Mouse (Mus musculus) layer of hippocampus, adult 2 months (tissue): ENCODE results near the gene Tnrc6a. TPM values are rescaled to one million over a fixed set of nuclear protein-coding genes. Genes with fewer than 3 reads are reported as not detected.

Source experiments
- DNase-seq, 2 experiments: peaks; one replicate each; pipeline ENCODE4 v3.0.0; 2022; ENCODE audit warnings: low spot score in 2 of 2
- H3K27ac ChIP-seq: fragments of 200-600 bp; 2 replicates; pipeline ENCODE4 v1.8.1; 2022
- H3K4me3 ChIP-seq: fragments of 200-600 bp; 2 replicates; pipeline ENCODE4 v1.8.1; 2022; ENCODE audit warnings: mild to moderate bottlenecking
- CTCF ChIP-seq: fragments of 200-600 bp; conservative IDR thresholded peaks from 2 replicates; pipeline ENCODE4 v1.8.1; 2022; ENCODE audit warnings: antibody characterized with exemption, mild to moderate bottlenecking, moderate library complexity
- total RNA-seq, 2 experiments: library from RNA; stranded (reverse); gene quantifications; 2 replicates each; pipeline ENCODE4 v1.2.3; 2021

Tnrc6a gene
- total RNA-seq, 2 experiments from 2014 or later, result 49.5 to 53.9 TPM

DNA sequence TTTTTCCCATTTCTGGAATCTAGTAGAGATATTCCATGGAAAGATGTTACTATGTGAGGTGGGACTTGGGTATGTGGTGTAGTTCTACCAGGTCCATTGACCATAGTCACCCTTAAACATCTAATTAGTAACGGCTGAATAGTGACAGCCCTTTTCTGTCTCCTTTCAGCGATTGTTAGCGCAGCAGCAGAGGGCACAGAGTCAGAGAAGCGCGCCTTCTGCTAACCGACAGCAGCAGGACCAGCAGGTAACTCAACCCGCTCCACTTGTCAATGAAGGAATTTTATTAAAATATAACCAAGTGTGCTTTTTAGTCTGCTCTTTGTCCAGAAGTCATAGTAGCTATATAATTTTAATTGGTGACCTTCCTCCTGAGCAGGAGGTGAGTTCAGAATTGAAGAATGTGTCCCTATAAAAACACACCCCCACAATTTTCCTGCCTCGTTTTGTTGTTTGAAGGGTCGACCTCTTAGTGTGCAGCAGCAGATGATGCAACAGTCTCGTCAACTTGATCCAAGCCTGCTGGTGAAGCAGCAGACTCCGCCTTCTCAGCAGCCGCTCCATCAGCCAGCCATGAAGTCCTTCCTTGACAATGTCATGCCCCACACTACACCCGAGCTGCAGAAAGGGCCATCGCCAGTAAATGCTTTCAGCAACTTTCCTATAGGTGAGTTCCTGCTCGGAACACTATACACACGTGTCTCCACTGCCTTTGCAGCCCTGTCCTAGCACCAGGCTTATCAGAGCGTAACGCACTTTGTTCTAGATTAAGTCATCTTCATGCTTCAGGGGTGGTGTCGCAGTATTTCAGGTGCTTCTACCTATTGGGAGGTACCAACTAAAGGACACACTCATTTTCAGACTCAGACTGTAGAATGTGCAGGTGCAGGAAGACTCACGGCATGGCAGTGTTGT lies 58.4 kb downstream of the Tnrc6a start:
- no peak for TF ChIP-seq CTCF
- Histone ChIP-seq H3K27ac (no peak overlapping the region), H3K4me3 (no peak overlapping the region)
- DNase-seq, result no peak

DNA sequence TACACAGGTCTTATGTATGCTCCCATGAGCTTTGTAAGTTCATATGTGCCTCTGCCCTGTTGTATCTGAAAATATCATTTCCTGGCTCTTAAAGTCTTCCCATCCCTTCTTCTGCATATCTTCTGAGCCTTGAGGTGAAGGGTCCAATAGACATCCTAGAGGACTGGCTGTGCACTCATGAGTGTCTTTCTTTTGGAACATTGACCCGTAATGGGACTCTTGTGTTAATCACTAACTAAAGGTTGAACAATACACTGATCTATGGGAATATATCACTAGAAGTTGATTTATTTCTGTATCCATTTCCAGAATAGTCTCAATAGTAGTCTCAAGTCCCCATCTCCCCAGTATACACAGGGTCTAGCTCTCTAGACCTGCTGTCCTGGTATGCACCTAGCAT lies 61.2 kb downstream of the Tnrc6a start:
- H3K4me3 ChIP-seq, result no peak overlapping the region
- H3K27ac ChIP-seq, result no peak overlapping the region
- no peak for DNase-seq
- no peak for TF ChIP-seq CTCF

DNA sequence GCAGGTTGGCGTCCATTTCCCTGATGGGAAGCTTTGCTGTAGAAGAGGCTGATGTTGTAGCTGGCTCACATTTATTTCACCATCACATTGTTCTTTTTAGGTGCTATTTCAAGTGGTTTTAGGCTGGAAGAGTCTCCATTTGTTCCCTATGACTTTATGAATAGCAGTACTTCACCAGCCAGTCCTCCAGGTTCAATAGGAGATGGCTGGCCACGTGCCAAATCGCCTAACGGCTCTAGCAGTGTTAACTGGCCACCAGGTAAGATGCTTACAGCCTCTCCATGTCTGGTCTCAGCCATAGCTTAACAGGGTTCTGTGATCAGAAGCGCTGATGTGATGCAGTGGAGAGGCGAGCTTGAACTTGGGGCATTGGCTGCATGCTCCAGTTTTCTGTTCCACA lies 62.8 kb downstream of the Tnrc6a start:
- TF ChIP-seq CTCF, result no peak
- DNase-seq, result no peak
- H3K4me3 ChIP-seq, result no peak overlapping the region
- no peak overlapping the region for H3K27ac ChIP-seq

DNA sequence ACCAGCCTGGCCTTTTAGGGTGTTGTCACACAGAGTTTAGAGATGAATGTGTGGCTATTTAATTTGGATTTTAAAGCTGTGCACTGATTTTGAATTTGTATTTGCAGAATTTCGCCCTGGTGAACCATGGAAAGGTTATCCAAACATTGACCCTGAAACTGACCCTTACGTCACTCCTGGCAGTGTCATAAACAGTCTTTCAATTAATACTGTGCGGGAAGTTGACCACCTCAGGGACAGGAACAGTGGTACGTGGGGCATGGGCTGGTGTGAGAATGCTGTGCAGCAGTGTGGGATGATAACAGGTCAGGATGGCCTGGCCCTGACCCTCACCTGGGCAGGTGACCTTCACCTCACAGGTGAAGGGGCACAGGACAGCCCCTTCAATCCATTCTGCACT lies 63.6 kb downstream of the Tnrc6a start:
- DNase-seq, result no peak
- TF ChIP-seq CTCF, result no peak
- H3K4me3 ChIP-seq, result no peak overlapping the region
- no peak overlapping the region for H3K27ac ChIP-seq

DNA sequence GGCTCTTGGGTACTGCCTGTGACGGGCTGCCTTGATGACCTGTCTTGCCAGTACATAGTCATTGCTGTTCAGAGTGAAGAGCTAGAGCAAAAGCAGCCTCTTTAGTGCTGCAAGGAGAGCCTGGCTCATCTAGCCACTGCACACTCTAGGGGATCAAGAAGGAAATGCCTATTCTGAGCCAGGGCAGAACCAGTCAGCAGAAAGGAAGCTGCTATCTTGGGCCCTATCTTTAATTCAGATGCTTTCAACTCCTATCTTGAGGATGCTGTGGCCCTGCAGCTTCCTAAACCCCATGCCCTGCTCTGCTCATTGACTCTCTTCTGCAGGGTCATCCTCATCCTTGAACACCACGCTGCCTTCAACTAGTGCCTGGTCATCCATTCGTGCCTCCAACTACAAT lies 64.8 kb downstream of the Tnrc6a start:
- H3K4me3 ChIP-seq, result no peak overlapping the region
- no peak for TF ChIP-seq CTCF
- no peak overlapping the region for H3K27ac ChIP-seq
- DNase-seq, result no peak

DNA sequence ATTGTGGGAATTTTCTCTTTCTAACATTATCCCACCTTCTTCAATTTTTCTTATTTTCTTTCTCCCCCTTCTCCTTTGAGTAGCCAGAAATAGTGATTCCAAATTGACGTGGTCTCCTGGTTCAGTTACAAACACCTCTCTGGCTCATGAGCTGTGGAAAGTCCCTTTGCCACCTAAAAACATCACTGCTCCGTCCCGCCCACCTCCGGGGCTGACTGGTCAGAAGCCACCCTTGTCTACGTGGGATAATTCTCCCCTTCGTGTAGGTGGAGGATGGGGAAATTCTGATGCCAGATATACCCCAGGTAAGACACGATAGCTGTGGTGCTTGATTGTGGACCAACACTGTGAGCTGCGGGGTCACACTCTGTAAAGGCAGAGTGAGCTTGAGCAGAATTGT lies 66.1 kb downstream of the Tnrc6a start:
- no peak for DNase-seq
- no peak overlapping the region for H3K27ac ChIP-seq
- no peak for TF ChIP-seq CTCF
- no peak overlapping the region for H3K4me3 ChIP-seq

DNA sequence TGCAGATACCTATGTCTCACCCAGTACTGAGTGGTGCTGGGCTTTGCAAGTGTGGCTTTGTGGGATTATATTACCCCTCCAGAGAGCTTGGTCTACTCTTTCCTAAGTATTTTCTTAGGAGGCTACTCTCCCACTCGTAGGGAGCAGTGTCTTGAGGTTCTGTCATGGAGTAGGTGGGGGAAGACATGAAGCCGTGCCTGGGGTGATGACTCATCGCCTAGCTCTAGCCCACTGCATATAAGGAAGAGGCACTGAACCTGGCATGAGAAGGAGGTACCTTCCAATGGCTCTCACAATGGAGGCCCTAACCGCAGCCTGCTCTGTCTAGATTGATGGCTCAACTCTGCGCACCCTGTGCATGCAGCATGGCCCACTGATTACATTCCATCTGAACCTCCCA lies 68.0 kb downstream of the Tnrc6a start:
- no peak for DNase-seq
- H3K27ac ChIP-seq, result no peak overlapping the region
- no peak overlapping the region for H3K4me3 ChIP-seq
- TF ChIP-seq CTCF, result no peak

DNA sequence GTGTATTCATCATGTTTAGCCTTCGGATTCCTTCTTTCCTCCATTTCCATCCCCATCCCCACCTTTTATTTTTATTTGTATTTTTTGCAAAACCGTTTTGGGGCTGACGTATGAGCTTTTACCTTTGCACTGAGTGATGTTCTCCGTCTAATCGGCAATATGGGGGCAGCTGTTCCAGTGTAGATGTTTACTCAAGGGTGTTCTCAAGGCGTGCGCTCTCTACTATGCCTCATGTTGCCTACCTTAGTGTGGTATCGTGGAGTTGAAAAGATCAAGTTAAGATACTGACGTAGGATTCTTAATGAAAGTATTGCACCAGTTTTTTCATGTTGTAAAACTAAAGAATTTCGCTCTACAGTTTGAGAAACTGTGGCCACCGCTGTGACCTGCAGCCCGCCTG lies 69.5 kb downstream of the Tnrc6a start:
- H3K27ac ChIP-seq, result no peak overlapping the region
- DNase-seq, result no peak
- no peak overlapping the region for H3K4me3 ChIP-seq
- TF ChIP-seq CTCF, result no peak

DNA sequence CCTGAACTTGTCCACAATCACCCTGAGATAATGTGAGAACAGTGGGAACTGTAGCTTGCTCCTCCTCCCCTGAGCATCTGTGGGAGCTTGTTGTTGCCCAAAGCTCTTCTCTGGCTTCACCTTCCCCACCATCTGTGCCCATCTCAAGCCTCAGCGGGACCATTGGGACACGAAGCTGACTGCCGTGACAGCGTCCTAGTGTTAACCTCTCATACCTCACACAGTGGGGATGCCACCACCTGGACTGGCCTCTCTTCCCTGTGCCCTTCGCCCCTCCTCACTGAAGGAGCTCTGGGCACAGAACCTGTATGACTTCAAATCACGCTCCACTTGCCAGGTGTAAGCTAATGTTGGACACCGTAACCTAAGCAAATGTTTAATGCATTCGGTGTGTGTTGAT lies 71.0 kb downstream of the Tnrc6a start:
- no peak for TF ChIP-seq CTCF
- DNase-seq, result no peak
- Histone ChIP-seq H3K4me3 (no peak overlapping the region), H3K27ac (no peak overlapping the region)

DNA sequence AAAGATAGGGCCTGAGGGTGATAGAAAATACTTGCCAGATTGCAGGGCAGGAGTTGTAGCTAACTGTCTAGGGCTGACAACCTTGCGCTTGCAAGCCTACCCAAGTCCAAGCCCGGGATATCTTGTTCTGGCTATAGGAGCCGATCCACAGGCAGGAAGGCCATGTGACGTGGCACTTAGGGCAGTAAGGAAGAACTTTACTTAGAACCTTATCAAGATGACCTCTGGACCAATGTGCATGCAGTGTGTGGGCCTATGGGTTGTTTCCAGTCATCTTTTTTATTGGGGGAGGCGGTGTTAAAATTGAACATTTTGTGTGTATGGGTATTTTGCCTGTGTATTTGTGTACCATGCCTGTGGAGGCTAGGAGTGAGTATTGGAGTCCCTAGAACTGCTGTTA lies 72.7 kb downstream of the Tnrc6a start:
- TF ChIP-seq CTCF, result no peak
- Histone ChIP-seq H3K27ac (no peak overlapping the region), H3K4me3 (no peak overlapping the region)
- no peak for DNase-seq

DNA sequence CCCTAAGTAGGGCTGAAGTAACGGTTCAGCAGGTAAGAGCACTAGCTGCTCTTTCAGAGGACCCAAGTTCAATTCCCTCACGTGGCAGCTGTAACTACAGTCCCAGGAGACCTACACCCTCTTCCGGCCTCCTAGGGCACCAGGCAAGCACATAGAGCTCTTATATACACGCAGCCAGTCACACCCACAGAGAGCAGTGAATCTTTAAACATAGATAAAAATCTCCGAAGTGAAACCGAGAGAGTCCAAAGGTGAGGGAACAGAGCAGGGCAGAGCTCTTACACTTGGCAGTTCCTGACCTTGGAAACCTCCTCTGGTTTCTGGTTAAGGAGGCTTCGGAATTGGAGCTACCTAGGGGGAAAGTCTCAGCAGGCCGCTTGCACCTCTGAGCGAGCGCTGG lies 75.0 kb downstream of the Tnrc6a start:
- DNase-seq, result no peak
- TF ChIP-seq CTCF, result no peak
- H3K4me3 ChIP-seq, result no peak overlapping the region

DNA sequence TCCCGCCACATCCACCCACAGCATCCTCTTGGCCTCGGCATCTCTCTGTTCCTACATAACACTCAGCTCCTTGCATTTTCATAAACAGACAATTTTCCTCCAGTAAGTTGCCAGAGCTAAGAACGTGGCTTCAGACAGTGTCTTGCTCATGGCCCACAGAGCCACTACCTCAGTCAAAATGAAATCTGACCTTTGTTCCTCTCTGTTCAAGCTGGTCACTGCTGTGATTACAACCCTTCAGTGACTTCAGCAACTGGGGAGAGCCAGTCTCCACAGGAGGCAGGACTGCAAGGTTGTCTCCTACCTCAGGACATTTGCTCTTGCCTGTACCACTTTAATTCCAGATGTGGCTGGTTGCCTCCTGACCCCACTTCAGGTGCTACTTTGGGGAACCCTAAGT lies 75.5 kb downstream of the Tnrc6a start:
- no peak for TF ChIP-seq CTCF
- no peak for DNase-seq
- no peak overlapping the region for H3K27ac ChIP-seq
- no peak overlapping the region for H3K4me3 ChIP-seq

More for the DNA sequence above, 75.0 kb downstream of the Tnrc6a start:
- no peak overlapping the region for H3K27ac ChIP-seq

DNA sequence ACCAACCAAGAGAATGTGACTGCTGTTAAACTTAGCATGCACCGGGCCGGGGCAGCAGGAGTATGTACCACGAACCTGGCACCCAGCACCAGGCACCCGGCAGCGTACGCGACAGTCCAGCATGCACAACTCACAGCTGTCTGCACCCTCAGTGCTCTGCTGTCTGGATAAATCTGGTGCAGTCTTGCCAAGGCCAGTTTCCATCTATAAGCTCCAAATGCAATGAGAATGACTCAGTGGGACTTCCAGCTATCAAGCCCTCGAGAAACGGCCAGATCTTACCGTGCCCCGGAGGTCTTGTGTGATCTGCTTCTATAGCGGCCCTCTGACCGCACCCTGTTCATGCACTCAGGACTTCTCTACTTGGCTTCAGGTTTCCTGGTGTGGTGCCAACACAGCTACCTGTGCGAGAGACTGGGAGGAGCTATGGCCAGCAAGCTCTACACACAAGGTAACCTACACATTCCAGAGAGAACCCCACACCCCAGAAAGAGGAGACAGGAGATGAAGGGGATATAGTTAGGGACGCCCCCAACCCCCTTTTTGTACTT lies 76.0 kb downstream of the Tnrc6a start:
- Histone ChIP-seq H3K4me3 (no peak overlapping the region), H3K27ac (no peak overlapping the region)
- no peak for DNase-seq
- no peak for TF ChIP-seq CTCF

DNA sequence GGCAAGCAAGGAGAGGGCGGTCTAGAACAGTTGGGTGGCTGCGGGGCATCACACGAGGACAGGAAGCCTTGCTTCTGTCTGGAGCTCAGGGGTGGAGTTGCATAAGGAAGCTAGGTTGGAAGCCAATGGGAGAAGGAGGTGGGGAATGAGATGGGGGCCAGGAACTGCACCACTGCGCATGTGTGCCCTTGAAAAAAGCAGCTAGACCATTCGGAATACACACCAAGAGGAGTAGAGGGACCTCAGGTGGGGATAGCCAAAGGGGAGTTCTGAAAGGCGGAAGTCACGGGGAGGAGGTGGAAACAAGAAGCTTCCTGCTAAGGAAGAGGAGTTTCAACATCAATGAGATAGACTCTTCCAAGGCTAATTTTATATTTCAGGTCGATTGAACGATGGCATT lies 77.0 kb downstream of the Tnrc6a start:
- DNase-seq, result no peak
- TF ChIP-seq CTCF, result no peak
- H3K4me3 ChIP-seq, result no peak overlapping the region
- H3K27ac ChIP-seq, result no peak overlapping the region

DNA sequence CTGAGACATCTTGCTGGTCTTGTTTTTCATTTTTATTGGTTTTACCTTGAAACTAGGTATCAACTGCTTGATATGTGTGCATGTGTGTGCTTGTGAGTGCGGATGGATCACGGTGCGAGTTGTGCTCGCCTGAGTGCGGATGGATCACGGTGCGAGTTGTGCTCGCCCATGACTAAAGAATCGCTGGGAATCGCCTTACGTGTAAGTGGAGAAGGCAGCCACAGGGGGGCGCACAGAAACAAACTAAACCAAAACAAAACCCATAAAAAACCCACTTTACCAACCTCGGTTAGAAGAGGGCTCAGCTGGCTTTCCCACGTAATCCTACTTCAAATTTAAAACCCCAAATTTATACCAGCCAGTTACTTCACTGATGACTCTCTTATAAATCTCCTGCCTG lies 81.6 kb downstream of the Tnrc6a start:
- Histone ChIP-seq H3K27ac (no peak overlapping the region), H3K4me3 (no peak overlapping the region)
- TF ChIP-seq CTCF, result peak; percentile 86
- DNase-seq, result peak; percentile 55 to 73
